Mouse (Mus musculus) heart, postnatal 10 days (tissue): ENCODE data around the gene Psmg1. TPM values are rescaled to one million over a fixed set of nuclear protein-coding genes. Genes with fewer than 3 reads are reported as not detected.
"Not testable (repeated sequence)": the region's sequence is repeated elsewhere in the genome, so short reads cannot be mapped to it uniquely, and the experiment has no call there.

ENCODE experiments used
- DNase-seq, 2 experiments: peaks; one replicate each; pipeline ENCODE4 v3.0.0; 2021
- intact Hi-C: fragments of 180-260 bp; cut with DNase I; formaldehyde crosslinking; loops from one replicate; pipeline ENCODE4 v1.15.1; 2025
- microRNA-seq, 2 experiments: library from miRNA; unstranded; fragments of <30 nt; microRNA quantifications; one replicate each; pipeline ENCODE4 v1.2.0; 2022
- total RNA-seq, 2 experiments: library from RNA; stranded (reverse); gene quantifications; 2 replicates each; pipeline ENCODE4 v1.2.3; 2021

Psmg1 gene
- total RNA-seq, 2 experiments from 2014 or later: 23.8 to 30.0 TPM

DNA sequence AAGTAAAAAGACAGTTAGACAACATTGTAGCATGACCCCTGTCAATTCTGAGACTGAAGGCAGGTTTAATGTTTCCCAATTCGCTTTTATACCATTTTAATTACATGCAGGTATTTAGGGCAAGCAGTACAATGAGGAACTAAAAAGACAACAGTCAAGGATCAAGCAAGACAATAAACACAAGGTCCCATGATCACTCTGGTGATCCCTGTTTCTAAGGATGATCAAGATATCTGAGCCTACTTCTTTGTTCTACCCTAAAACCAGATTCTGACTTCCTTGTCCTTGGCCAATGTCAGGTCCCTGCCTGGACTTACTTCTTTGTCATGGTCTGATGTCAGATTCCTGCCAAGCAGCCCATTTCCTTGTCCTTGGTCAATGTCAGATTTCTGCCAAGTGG lies 29.3 kb downstream of the Psmg1 start:
- DNase-seq: not testable (repeated sequence)
- intact Hi-C loops: loop anchor here (5.0 to 10.0 kb wide), 3 partner anchors 494 to 767 kb away; no protein-coding TSS in a partner anchor

DNA sequence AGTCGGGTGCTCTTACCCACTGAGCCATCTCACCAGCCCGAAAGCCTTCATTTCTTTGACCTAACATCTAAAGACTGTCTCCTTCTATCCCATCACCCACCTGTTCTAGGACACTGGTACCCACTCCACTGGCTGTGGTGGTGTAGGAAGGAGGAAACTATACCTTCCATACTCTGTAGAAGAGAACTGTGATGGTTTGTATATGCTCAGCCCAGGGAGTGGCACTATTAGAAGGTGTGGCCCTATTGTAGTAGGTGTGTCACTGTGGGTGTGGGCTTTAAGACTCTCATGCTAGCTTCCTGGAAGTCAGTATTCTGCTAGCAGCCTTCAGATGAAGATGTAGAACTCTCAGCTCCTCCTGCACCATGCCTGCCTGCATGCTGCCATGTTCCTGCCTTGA lies 30.1 kb downstream of the Psmg1 start:
- intact Hi-C loops: loop anchor here (5.0 to 10.0 kb wide), 3 partner anchors 493 to 766 kb away; no protein-coding TSS in a partner anchor
- DNase-seq: not testable (repeated sequence)

DNA sequence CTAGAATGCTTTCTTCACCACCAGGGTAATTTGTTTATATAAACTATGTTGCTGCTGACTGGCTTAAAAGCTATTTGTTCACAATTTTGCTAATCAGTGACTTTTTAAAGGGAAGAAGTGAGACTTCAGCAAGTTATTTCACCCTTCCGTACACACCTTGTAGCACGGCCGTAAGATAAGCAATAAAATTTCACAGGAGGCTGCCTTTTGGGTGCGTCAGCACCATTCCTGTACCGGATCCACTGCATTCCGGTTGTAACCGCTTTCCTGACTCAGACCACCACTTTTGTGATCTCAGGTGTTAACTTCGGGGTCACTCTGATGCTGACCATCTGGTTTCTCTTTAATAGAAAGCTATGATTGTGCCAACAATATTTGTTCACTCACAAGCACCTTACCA lies 32.7 kb downstream of the Psmg1 start:
- no peak for DNase-seq
- intact Hi-C loops: no loop called here

DNA sequence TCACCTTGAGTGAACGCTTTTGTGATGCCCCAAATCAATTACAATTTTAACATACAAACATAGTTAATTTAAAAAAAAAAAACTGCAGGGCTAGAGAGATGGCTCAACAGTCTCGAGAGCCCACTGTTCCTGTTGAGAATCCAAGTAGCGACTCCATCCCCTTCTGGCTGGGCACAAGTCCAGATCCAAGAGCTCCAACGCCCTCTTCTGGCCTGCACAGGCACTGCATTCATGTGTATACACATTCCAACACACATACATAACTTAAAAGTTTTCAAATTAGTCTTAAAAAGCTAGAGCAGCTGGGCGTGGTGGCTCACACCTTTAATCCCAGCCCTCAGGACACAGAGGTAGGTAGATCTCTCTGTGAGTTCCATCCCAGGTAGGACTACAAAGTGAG lies 34.1 kb downstream of the Psmg1 start:
- intact Hi-C loops: no loop called here
- DNase-seq: peak in 1 of 2 experiments; percentile 24

DNA sequence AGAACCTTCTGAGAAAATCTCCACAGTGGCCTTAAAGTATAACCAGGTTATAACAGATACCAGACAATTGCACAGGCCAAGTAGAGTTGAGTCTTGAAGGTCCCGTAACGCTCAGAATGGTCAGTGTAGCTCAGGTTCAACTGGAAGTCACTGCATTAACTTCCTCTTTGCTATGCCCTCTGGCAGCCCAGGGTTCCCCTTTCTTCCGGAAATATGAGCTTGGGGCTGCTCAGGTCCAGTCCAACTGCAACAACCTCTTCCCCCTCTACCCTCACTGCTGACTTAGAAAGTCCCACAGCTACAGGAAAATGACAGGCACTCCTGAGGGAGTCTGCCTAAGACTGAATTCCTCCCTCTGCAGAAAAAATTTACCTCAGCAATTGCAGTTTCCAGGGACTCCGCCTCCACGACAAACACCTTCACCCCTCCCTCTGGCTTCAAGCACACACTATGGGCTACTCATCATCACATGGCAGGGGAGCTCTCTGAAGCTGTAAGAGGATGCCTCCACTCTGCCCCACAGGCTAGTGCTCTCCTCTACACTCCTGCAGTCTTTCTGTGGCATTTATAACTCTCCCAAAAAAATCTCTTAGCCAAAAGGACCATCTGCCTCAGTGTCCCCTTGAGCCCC lies 34.9 kb downstream of the Psmg1 start:
- DNase-seq: no peak
- intact Hi-C loops: no loop called here

DNA sequence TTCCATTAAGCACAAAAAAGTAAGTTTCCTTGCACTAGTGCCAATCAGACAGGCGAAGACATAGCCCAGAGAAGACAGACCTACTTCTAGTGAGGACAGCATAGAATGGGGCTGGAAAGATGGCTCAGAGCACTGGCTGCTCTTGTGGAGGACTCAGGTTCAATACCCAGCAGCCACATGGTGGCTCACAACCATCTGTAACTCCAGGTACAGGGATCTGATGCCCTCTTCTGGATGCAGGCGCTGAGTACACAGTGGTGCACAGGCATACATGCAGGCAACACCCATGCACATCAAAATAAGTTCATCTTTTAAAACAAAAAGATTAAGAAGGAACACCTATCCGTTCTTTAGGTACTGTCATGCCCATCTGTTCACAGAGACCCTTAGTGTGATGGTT lies 36.4 kb downstream of the Psmg1 start:
- intact Hi-C loops: no loop called here

DNA sequence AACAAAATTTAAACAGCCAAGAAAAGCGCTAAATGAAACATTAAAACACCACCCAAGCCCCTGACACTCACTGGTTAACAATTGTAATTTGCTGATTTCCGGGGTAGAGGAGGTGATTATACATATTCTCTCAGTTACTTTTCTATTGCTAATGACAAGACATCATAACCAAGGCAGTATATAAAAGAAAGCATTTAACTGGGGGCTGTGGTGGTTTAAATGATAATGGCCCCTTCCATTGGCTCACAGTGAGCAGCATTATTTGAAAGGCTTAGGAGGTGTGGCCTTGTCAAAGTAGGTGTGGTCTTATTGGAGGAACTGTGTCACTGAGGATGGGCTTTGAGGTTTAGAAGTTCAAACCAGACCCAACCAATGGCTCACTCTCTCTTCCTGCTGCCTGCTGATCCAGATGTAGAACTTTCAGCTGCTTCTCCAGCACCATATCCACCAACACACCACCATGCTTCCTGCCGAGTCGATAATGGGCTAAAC lies 37.6 kb downstream of the Psmg1 start:
- DNase-seq: no peak
- intact Hi-C loops: no loop called here

More for the DNA sequence above, 36.4 kb downstream of the Psmg1 start:
- DNase-seq: no peak

DNA sequence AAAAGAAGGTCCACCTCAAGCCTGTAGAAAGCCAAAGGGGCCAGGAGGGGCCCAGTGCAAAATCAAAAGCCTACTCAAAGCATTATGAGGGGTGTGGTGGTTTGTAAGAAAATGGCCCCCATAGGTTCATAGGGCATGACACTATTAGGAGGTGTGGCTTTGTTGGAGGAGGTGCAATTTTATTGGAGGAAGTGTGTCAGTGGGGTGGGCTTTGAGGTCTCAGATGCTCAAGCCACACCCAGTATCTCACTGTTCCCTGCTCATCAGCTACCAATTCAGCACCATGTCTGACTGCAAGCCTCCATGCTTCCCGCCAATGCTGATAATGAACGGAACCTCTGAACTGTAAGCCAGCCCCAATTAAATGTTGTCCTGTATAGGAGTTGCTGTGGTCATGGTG lies 39.3 kb downstream of the Psmg1 start:
- intact Hi-C loops: no loop called here
- DNase-seq: no peak

DNA sequence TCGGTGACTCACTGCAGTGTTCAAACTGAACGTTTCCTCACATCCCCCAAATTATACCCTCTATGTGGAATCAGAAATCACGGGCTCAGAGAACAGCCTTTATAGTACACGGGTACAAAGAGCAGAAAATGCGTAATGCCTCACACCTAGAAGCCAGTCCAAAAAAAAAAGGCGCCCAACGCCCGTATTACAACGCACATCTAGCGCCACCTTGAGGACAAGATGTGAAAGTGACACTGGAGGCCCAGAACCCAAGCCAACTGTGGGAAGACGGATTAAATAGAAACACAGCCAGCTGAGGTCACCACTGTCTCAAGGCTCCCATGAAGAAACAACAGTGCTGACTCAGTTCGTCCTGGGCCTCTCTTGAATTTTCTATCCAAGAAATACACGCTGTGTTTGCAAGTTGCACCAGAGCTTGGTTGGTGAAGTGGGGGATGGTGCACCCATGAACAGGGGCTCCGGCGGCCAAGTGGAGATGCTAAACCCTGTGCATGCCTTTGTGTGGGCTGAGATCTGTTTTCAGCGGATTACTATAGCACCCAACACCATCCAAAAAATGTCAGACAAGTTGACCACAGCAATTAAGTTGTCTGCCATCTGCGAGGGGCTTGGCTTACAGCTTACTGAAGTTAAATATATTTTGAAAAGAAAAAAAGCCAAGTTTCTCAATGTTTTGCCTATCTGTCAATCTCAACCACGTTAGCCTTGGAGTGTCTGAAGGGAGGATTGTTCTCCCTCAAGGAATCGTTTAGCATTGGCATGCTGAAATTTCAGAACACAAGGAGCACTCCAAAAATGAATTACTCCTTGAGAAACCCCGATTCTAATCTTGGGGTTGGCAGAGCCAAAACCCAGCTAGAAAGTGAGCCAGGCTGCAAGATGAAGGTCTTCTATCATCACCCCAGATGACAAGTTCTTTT lies 45.1 kb downstream of the Psmg1 start:
- peak; percentile 89 to 91 for DNase-seq
- intact Hi-C loops: loop anchor here (1.0 to 5.0 kb wide), 5 partner anchors 85 to 297 kb away; partner anchors contain the start of gene Ets2

DNA sequence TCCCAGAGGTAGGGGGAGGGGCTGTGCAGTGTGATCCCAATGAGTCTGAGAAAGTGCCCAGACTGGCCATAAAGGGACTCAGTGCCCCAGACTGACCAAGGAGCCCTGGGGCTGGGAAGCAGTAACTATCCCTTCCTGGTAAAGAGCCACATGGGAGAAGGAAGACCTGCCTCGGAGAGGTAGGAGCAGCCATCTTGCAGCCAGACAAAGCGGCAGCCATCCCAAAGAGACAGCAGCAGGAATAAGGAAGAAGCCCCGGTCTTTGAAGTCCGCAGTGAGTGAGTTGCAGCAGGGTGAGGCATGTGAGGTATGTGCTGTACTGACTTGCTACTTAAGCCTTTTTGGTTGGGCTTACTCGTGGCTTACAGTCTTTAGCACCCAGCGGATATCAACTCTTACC lies 47.6 kb downstream of the Psmg1 start:
- intact Hi-C loops: no loop called here

DNA sequence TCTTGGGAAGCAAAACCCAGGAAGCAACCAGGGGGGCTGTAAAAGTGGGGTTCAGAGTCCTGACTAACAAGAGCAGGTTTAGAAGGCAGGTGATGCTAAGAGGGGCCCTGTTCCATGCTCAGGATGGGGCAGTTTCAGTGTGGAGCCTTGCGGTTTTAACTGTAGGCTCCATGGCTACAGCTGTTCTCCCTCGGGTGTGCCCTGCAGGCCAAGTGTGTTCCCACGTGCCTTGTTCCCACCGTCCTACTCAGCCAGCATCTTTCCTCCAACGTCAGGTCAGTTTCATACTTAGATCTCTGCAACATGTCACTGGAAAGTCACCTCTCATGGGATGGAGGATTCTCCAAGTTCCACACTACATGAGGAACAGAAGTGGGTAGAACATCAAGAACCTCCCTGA lies 49.2 kb downstream of the Psmg1 start:
- intact Hi-C loops: no loop called here

More for the DNA sequence above, 47.6 kb downstream of the Psmg1 start:
- no peak for DNase-seq

DNA sequence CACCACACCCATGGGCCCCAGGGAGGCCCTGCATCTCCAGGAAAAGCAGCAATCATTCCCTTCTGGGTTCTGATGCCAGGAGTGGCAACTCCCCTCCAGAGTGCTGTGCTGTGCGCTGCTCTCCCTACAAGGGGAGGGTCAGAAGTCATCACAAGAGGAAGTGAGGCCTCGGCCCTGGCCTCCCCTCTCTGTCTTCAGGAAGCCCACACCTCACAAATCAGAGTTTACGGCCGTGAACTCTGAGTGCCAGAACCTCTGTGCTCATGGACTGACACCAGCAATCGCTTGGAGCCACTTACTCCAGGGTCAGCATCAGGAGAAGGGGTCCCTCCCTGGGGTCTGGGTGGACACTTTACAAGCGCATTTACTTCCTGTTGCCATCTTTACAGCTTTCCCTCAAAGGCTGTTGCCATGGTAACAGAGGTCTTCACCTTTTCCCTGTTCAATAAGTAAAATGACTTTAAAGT lies 55.2 kb downstream of the Psmg1 start:
- intact Hi-C loops: no loop called here
- DNase-seq: peak in 1 of 2 experiments; percentile 16

More for the DNA sequence above, 49.2 kb downstream of the Psmg1 start:
- DNase-seq: no peak

DNA sequence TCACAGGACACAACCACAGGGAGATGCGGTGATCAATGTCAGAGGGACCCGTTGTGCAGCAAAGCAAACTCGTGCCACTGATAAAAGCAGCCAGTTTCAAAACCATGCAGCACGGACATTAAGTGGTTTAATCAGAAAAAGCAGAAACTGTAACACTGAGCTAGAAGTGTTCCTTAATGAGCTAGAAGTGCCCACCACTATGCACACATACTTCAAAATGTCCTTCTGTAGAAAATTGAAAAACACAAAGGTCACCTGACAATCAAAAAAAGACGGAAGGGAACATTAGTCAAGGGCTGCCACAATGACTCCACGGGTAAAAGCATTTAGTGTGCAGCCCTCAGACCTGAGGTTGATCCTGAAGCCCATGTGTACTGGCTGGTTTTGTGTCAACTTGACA lies 57.9 kb downstream of the Psmg1 start:
- DNase-seq: no peak
- intact Hi-C loops: no loop called here

DNA sequence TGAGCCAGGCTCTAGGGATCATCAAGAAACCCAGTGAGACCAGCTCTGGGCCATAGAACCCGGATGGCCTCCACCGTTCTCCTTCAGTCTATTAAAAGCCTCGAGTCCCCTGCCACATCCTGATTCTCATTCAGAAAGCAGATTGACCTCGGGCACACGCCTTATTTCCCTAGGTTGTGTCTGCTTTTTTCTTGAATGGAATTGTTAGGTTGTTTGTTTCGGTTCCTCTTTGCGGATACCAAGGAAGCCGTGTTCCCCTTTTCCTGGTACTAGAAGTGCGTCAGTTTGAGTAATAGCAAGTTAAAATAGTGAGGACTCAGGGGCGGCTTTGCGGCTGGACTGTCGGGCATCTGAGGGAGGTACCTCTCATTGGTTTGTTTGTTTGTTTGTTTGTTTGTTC lies 59.3 kb downstream of the Psmg1 start:
- DNase-seq: peak in 1 of 2 experiments; percentile 12
- intact Hi-C loops: no loop called here

Small RNAs within 50 kb of the gene (microRNA-seq; reads per million reads assigned to microRNA genes)
- gene Gm27833: 0 reads per million in 2 experiments

Other genes starting within 250 kb of the Psmg1 start
- 100 to 1,000 TPM in 1 of 2 experiments, 10 to 100 TPM in 1; 92.4 to 101 TPM for gene Brwd1, start 91.6 kb upstream of the Psmg1 start, total RNA-seq
- 100 to 1,000 TPM in 1 of 2 experiments, 10 to 100 TPM in 1; 94.6 to 120 TPM for gene Hmgn1, start 136.8 kb upstream of the Psmg1 start, total RNA-seq
- 10 to 100 TPM; 12.8 to 18.2 TPM for gene Wrb, start 154.4 kb upstream of the Psmg1 start, total RNA-seq
- 1 to 10 TPM; 1.3 to 1.4 TPM for gene Lca5l, start 201.3 kb upstream of the Psmg1 start, total RNA-seq
- 100 to 1,000 TPM; 593 to 606 TPM for gene Sh3bgr, start 209.5 kb upstream of the Psmg1 start, total RNA-seq
- not detected for gene B3galt5, start 244.8 kb upstream of the Psmg1 start, total RNA-seq